Mouse (Mus musculus) T-helper 1 cell (primary cell): Measurements from ENCODE around the gene Olfr917.

Source experiments
- in situ Hi-C: fragments of 300-600 bp; cut with MboI, MseI; formaldehyde crosslinking; loops from one replicate; pipeline ENCODE4 v1.15.1; 2025; ENCODE audit warnings: high pct_unique_total_duplicates

Olfr917 gene

GRCm38 (mm10) chr9:38665742-38666141, at the start of gene Olfr917:
Gene Olfr917 (minus strand): TSS chr9:38665842.
- in situ Hi-C loops: no loop called here

DNA sequence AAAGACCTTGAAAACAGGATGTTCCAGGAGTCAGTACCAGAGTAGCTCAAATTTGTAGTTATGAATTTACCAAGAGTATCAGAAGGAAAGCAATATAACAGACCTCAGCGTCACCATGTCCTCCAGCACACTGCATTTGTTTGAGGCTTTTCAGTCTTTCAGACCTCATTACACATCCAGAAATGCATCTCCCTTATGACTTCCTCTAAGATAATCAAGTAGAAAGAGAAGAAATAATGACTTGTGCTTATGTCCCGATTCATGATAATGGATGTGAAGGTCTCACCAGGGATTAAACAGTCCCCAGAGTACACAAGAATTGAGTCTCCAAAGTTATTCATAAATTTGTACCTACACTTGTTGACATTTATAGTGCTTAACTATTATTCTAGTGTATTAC, 8.9 kb upstream of the Olfr917 start, which contains the start of gene Olfr918:
Gene Olfr918 (minus strand): TSS at position 101 of the 400 bp plus-strand sequence.
- in situ Hi-C loops: no loop called here

DNA sequence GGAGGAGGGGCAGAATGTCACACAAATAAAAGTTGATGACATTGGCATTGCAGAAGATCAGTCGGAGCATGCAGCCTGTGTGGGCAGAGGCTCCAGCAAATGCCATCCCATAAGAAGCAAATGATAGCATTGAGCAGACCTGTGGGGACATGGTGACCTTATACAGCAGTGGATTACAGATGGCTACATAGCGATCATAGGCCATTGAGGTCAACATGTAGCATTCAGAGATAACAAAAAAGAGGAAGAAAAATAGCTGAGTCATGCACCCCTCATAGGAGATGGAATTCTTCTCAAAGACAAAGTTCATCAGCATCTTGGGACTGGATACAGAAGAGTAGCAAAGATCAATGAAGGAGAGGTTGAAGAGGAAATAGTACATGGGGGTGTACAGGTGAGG, 7.2 kb upstream of the Olfr917 start:
- in situ Hi-C loops: no loop called here

DNA sequence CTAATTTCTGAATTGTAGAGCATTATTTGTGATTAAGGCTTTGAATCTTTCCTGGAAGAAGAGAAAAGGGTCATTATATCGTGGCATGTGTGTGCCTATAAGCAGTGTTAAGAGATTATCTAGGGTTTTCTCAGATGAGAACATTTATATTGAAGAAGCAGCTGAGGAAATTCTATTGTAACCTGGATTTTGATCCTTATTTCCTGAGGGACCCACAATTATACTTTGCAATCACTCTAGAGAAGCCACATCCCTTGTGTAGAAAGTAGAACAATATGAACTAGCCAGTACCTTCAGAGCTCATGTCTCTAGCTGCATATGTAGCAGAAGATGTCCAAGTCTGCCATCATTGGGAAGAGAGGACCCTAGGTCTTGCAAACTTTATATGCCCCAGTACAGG, 5.9 kb downstream of the Olfr917 start, which contains the start of gene Olfr916:
Gene Olfr916 (minus strand): TSS at position 101 of the 400 bp plus-strand sequence.
- in situ Hi-C loops: no loop called here

GRCm38 (mm10) chr9:38632406-38632805, 33.2 kb downstream of the Olfr917 start:
- in situ Hi-C loops: no loop called here
